Mouse (Mus musculus) limb, embryonic 10.5 days (tissue): Measurements from ENCODE around the gene Smtn. TPM values are rescaled to one million over a fixed set of nuclear protein-coding genes. Genes with fewer than 3 reads are reported as not detected.

Experiments used
- DNase-seq: peaks from one replicate; pipeline ENCODE4 v3.0.0-alpha.2; 2017; ENCODE audit warnings: low spot score
- H3K27ac ChIP-seq: fragments of 300-500 bp; sonication (generic); 2 replicates; pipeline ENCODE4 v1.5.1; 2016; ENCODE audit warnings: mild to moderate bottlenecking
- H3K27me3 ChIP-seq: fragments of 300-500 bp; sonication (generic); 2 replicates; pipeline ENCODE4 v1.6.1; 2016; ENCODE audit warnings: low read depth, mild to moderate bottlenecking; ENCODE audit not compliant: poor library complexity, severe bottlenecking
- H3K36me3 ChIP-seq: fragments of 300-500 bp; sonication (generic); 2 replicates; pipeline ENCODE4 v1.6.1; 2016; ENCODE audit warnings: mild to moderate bottlenecking, moderate library complexity
- H3K4me1 ChIP-seq: fragments of 300-500 bp; sonication (generic); 2 replicates; pipeline ENCODE4 v1.6.1; 2016
- H3K4me3 ChIP-seq: fragments of 300-500 bp; sonication (generic); 2 replicates; pipeline ENCODE4 v1.5.1; 2016; ENCODE audit warnings: mild to moderate bottlenecking, moderate library complexity
- H3K9me3 ChIP-seq: fragments of 300-500 bp; sonication (generic); replicated peaks from 2 replicates; pipeline ENCODE4 v1.6.1; 2016; ENCODE audit warnings: mild to moderate bottlenecking
- WGBS: fragments of 180-500 bp; shearing (Covaris S2); methylation state at CpG from one replicate; pipeline ENCODE4 v1.1.7; 2016; 5-methylcytosine and 5-hydroxymethylcytosine counted together
- polyA plus RNA-seq: library from polyadenylated mRNA; unstranded; fragments of >200 nt; fragmentation: Nextera tagmentation; extraction: Ambion mirVana; gene quantifications from 2 replicates; pipeline ENCODE4 v1.2.1, GENCODE M21; 2016

Gene Smtn
- polyA plus RNA-seq, 1 experiment from 2014 or later: 52.8 TPM

DNA sequence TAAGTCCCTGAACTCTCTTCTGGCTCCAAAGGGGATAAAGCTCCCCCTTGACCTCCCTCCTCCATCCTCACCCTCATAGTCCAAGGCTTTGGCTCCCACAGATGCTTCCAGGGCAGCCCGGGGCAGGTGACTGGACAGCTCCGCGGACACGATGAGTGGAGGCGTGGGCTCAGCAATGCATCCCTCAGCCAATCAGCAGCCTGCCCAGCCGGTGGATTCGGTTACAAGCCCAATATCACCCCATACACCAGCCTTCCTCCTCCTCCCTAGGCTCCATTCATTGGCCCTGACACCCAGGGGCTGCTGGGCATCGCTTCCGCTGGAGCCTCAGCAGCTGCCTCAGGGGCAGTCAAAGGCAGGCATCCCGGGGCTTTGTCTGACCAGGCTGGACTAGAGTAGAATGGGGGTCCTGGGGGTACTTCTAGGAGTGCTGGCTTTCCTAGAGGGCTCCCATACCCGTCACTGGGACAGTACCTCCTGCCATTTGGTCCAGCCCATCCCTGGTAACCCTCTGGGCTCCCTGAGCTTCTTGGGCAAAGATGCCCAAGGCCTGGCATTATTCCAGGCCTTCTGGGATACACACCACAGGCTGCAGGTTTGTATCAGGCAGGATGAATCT, 52.4 kb downstream of the Smtn start, which contains the start of gene Pla2g3:
Pla2g3 (plus strand) TSS at position 333 of the 619 bp plus-strand sequence.
- WGBS: 19% methylated on average over 11 of the region's 11 CpGs
- no peaks in the 10 kb centered on the region for H3K9me3 ChIP-seq
- H3K4me1 ChIP-seq: peaks cover 17% of the 10 kb centered on the region
- no peaks in the 10 kb centered on the region for H3K27me3 ChIP-seq
- DNase-seq: peak; percentile 43
- peak within 1 kb of the TSS; percentile 63 for H3K27ac ChIP-seq
- peak within 1 kb of the TSS; percentile 29 for H3K4me3 ChIP-seq
- H3K36me3 ChIP-seq: no peaks in the 10 kb centered on the region

GRCm38 (mm10) chr11:3486349-3486748, 54.1 kb downstream of the Smtn start:
- no peaks in the 10 kb centered on the region for H3K27me3 ChIP-seq
- peaks cover 8% of the 10 kb centered on the region for H3K4me1 ChIP-seq
- H3K9me3 ChIP-seq: no peaks in the 10 kb centered on the region
- no peak for DNase-seq
- no peak overlapping the region for H3K27ac ChIP-seq
- WGBS: 84% methylated on average over 7 of the region's 7 CpGs
- H3K36me3 ChIP-seq: no peaks in the 10 kb centered on the region
- H3K4me3 ChIP-seq: no peak overlapping the region

- H3K36me3 ChIP-seq: no peaks in the 10 kb centered on the region
- peaks cover 8% of the 10 kb centered on the region for H3K4me1 ChIP-seq
- WGBS: 73% methylated on average over 11 of the region's 11 CpGs
- no peak for DNase-seq
- H3K9me3 ChIP-seq: no peaks in the 10 kb centered on the region
- no peak overlapping the region for H3K4me3 ChIP-seq
- H3K27ac ChIP-seq: no peak overlapping the region
- no peaks in the 10 kb centered on the region for H3K27me3 ChIP-seq
Observed at GRCm38 (mm10) chr11:3483980-3484642, 56.3 kb downstream of the Smtn start.

DNA sequence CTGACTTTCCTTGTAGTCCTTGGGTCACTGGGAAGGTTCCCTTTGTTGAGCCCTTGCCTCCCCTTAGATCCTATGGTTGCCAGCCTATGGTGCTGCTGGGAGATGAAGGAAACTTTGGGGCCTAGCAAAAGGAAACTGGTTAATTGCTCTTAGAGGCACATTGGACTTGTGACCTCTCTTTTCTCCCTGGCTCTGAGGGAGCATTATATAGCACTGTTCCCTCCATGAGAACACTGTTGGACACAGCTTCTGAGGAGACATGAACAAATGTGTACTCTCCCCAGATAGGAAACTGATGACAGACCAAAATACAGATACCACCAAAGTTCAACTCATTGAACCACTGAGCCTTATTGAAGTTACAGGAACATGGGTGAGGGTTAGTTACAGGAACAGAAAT, 64.9 kb downstream of the Smtn start:
- Histone ChIP-seq H3K4me1 (peaks cover 4% of the 10 kb centered on the region; the same call in 1 of the 2 replicates), H3K36me3 (no peaks in the 10 kb centered on the region), H3K4me3 (no peak overlapping the region), H3K27me3 (no peaks in the 10 kb centered on the region), H3K27ac (no peak overlapping the region), H3K9me3 (no peaks in the 10 kb centered on the region)
- DNase-seq: no peak

DNA sequence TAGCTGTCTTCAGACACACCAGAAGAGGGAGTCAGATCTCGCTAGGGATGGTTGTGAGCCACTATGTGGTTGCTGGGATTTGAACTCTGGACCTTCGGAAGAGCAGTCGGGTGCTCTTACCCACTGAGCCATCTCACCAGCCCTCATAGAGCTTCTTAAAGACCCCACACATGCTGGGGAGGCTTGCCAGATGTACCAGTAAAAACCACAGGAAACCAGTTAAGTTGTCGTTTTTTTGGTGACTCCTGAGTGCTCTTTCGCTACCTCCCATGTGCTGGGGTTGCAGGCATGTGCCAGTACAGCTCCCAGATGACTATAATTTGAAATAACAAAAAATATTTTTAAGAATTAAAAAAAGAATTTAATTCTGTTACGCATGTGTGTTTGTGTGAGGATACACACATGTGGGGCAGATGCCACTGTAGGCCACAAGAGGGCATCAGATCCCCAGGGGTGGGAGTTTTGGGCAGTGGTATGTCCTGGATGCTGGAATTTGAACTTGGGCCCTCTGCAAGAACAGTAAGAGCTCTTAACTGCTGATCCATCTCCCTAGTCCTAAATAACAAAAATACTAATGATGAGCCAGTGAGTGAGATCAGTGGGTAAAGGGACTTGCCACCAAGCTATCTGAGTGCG, 65.8 kb downstream of the Smtn start:
- Histone ChIP-seq H3K4me3 (no peak overlapping the region), H3K36me3 (no peaks in the 10 kb centered on the region), H3K27ac (no peak overlapping the region), H3K4me1 (peaks cover 4% of the 10 kb centered on the region; the same call in 1 of the 2 replicates), H3K9me3 (no peaks in the 10 kb centered on the region), H3K27me3 (no peaks in the 10 kb centered on the region)
- 86% methylated on average over 7 of the region's 7 CpGs for WGBS
- no peak for DNase-seq

DNA sequence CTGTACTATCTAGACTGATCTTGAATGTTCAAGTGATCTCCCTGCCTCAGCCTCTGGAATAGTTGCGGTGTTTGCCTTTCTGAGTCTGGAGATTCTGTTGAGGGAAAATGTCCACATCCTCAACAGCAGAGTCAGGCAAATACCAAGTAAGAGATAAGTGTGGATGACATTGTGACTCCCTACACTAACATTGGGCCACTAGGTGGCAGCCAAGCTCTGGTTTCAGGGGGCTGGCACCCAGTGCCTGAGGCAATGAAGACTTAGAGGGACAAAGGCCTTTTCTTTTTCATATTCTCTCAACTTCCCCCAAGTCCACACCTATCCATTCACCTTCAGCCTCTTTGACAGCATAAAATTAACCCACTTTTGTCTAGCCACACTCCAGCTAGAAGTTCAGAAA, 67.9 kb downstream of the Smtn start:
- no peaks in the 10 kb centered on the region for H3K36me3 ChIP-seq
- no peak overlapping the region for H3K4me3 ChIP-seq
- no peaks in the 10 kb centered on the region for H3K27me3 ChIP-seq
- WGBS: 36% methylated on average over 1 of the region's 1 CpGs
- peaks cover 4% of the 10 kb centered on the region; the same call in 1 of the 2 replicates for H3K4me1 ChIP-seq
- 0 out of 2 replicates have a peak overlapping the region, but pooled peaks have one; percentile 10 for H3K27ac ChIP-seq
- no peaks in the 10 kb centered on the region for H3K9me3 ChIP-seq
- peak; percentile 82 for DNase-seq

GRCm38 (mm10) chr11:3471448-3471850, 69.0 kb downstream of the Smtn start:
- 28% methylated on average over 11 of the region's 11 CpGs for WGBS
- Histone ChIP-seq H3K4me3 (no peak overlapping the region), H3K9me3 (no peaks in the 10 kb centered on the region), H3K27ac (no peak overlapping the region), H3K27me3 (no peaks in the 10 kb centered on the region), H3K36me3 (no peaks in the 10 kb centered on the region), H3K4me1 (peaks cover 4% of the 10 kb centered on the region; the same call in 1 of the 2 replicates)
- DNase-seq: no peak

Other genes with a start within 250 kb of the Smtn start
- 5.9 and 8.5 TPM in 2 replicates for gene Pik3ip1, start 210.2 kb downstream of the Smtn start, polyA plus RNA-seq
- 45.2 and 54.6 TPM in 2 replicates for gene Limk2, start 131.4 kb downstream of the Smtn start, polyA plus RNA-seq
- 37.7 and 47.1 TPM in 2 replicates for gene Rnf185, start 88.2 kb downstream of the Smtn start, polyA plus RNA-seq
- 1.2 and 1.5 TPM in 2 replicates for gene Pla2g3, start 52.3 kb downstream of the Smtn start, polyA plus RNA-seq
- 0.06 and 0.09 TPM in 2 replicates for gene Inpp5j, start 35.8 kb downstream of the Smtn start, polyA plus RNA-seq
- 24.4 and 35.0 TPM in 2 replicates for gene Selenom, start 25.9 kb downstream of the Smtn start, polyA plus RNA-seq
- gene Morc2a, start 108.6 kb upstream of the Smtn start, polyA plus RNA-seq: 40.2 and 41.8 TPM in 2 replicates